Mouse (Mus musculus): ENCODE measurements at regions not wholly inside any gene's neighbourhood (a gene's known extent, or its start where the extent isn't known, plus 50 kb on each side); places are given as distances from the start of the nearest gene placed in this dataset.
"Not testable (repeated sequence)": the region's sequence is repeated elsewhere in the genome, so short reads cannot be mapped to it uniquely, and the experiment has no call there.

- H3K4me3 ChIP-seq (replicated peaks), result no peak overlapping the region
- peak; percentile 92 for ATAC-seq
- 10% methylated on average over 3 of the region's 3 CpGs for WGBS
- H3K4me1 ChIP-seq (replicated peaks), result peaks cover 17% of the 10 kb centered on the region
- H3K27ac ChIP-seq, result peak overlapping the region; percentile 48
- H3K36me3 ChIP-seq, result no peaks in the 10 kb centered on the region
- H3K27me3 ChIP-seq, result no peaks in the 10 kb centered on the region
- no peak overlapping the region for H3K9ac ChIP-seq (replicated peaks)
- no peaks in the 10 kb centered on the region for H3K9me3 ChIP-seq
- no peak overlapping the region for H3K4me2 ChIP-seq (replicated peaks)
Measured at GRCm38 (mm10) chr11:26773122-26773796, 179.5 kb upstream of the Vrk2 start.

GRCm38 (mm10) chr11:26755576-26755975 lies 161.8 kb upstream of the Vrk2 start:
- H3K9ac ChIP-seq (replicated peaks), result no peak overlapping the region
- no peak for ATAC-seq
- WGBS, result 93% methylated on average over 3 of the region's 3 CpGs
- no peaks in the 10 kb centered on the region for H3K27me3 ChIP-seq
- peaks cover 7% of the 10 kb centered on the region for H3K4me1 ChIP-seq (replicated peaks)
- no peak overlapping the region for H3K4me2 ChIP-seq (replicated peaks)
- no peaks in the 10 kb centered on the region for H3K9me3 ChIP-seq
- no peak overlapping the region for H3K27ac ChIP-seq
- H3K36me3 ChIP-seq, result no peaks in the 10 kb centered on the region
- H3K4me3 ChIP-seq (replicated peaks), result no peak overlapping the region

- Histone ChIP-seq H3K4me2 (replicated peaks) (no peak overlapping the region), H3K4me1 (replicated peaks) (peaks cover 7% of the 10 kb centered on the region), H3K36me3 (no peaks in the 10 kb centered on the region), H3K9me3 (no peaks in the 10 kb centered on the region), H3K27me3 (no peaks in the 10 kb centered on the region), H3K9ac (replicated peaks) (no peak overlapping the region), H3K4me3 (replicated peaks) (no peak overlapping the region), H3K27ac (no peak overlapping the region)
- 13% methylated on average over 1 of the region's 1 CpGs for WGBS
- ATAC-seq, result no peak
Measured at GRCm38 (mm10) chr11:26753616-26754015, 159.8 kb upstream of the Vrk2 start.

GRCm38 (mm10) chr11:26742235-26742634 lies 148.4 kb upstream of the Vrk2 start:
- ATAC-seq, result no peak
- 95% methylated on average over 1 of the region's 1 CpGs for WGBS
- Histone ChIP-seq H3K4me2 (replicated peaks) (no peak overlapping the region), H3K4me3 (replicated peaks) (no peak overlapping the region), H3K9me3 (no peaks in the 10 kb centered on the region), H3K27me3 (no peaks in the 10 kb centered on the region), H3K36me3 (no peaks in the 10 kb centered on the region), H3K9ac (replicated peaks) (no peak overlapping the region), H3K27ac (no peak overlapping the region), H3K4me1 (replicated peaks) (no peaks in the 10 kb centered on the region)

GRCm38 (mm10) chr11:26739732-26740131 lies 145.9 kb upstream of the Vrk2 start:
- Histone ChIP-seq H3K36me3 (no peaks in the 10 kb centered on the region), H3K4me1 (replicated peaks) (no peaks in the 10 kb centered on the region), H3K9ac (replicated peaks) (no peak overlapping the region), H3K9me3 (no peaks in the 10 kb centered on the region), H3K4me3 (replicated peaks) (no peak overlapping the region), H3K27me3 (no peaks in the 10 kb centered on the region), H3K4me2 (replicated peaks) (no peak overlapping the region), H3K27ac (no peak overlapping the region)
- no peak for ATAC-seq
- 47% methylated on average over 4 of the region's 4 CpGs for WGBS

GRCm38 (mm10) chr11:26726969-26727368 lies 133.2 kb upstream of the Vrk2 start:
- WGBS, result 85% methylated on average over 1 of the region's 1 CpGs
- no peaks in the 10 kb centered on the region for H3K9me3 ChIP-seq
- H3K27ac ChIP-seq, result no peak overlapping the region
- no peak overlapping the region for H3K9ac ChIP-seq (replicated peaks)
- no peaks in the 10 kb centered on the region for H3K27me3 ChIP-seq
- no peak overlapping the region for H3K4me3 ChIP-seq (replicated peaks)
- no peak for ATAC-seq
- no peaks in the 10 kb centered on the region for H3K36me3 ChIP-seq
- H3K4me2 ChIP-seq (replicated peaks), result no peak overlapping the region
- no peaks in the 10 kb centered on the region for H3K4me1 ChIP-seq (replicated peaks)

- no peak overlapping the region for H3K27ac ChIP-seq
- ATAC-seq, result peak; percentile 78
- WGBS, result 56% methylated on average over 11 of the region's 11 CpGs
Measured at GRCm38 (mm10) chr11:26724963-26725721, 131.3 kb upstream of the Vrk2 start.

GRCm38 (mm10) chr11:26722292-26722691 lies 128.5 kb upstream of the Vrk2 start:
- Histone ChIP-seq H3K36me3 (no peaks in the 10 kb centered on the region), H3K27me3 (no peaks in the 10 kb centered on the region), H3K4me3 (replicated peaks) (no peak overlapping the region), H3K4me1 (replicated peaks) (no peaks in the 10 kb centered on the region), H3K27ac (no peak overlapping the region), H3K9me3 (no peaks in the 10 kb centered on the region), H3K4me2 (replicated peaks) (no peak overlapping the region), H3K9ac (replicated peaks) (no peak overlapping the region)
- 84% methylated on average over 3 of the region's 3 CpGs for WGBS
- no peak for ATAC-seq

More at GRCm38 (mm10) chr11:26724963-26725721, 131.3 kb upstream of the Vrk2 start:
- Histone ChIP-seq H3K4me1 (replicated peaks) (no peaks in the 10 kb centered on the region), H3K36me3 (no peaks in the 10 kb centered on the region), H3K27me3 (no peaks in the 10 kb centered on the region), H3K9me3 (no peaks in the 10 kb centered on the region), H3K9ac (replicated peaks) (no peak overlapping the region), H3K4me3 (replicated peaks) (no peak overlapping the region), H3K4me2 (replicated peaks) (no peak overlapping the region)

GRCm38 (mm10) chr11:26721173-26721572 lies 127.4 kb upstream of the Vrk2 start:
- 96% methylated on average over 3 of the region's 3 CpGs for WGBS

GRCm38 (mm10) chr11:26711237-26711636 lies 117.4 kb upstream of the Vrk2 start:
- not testable (repeated sequence) for H3K27me3 ChIP-seq; H3K4me3 ChIP-seq (replicated peaks); H3K9ac ChIP-seq (replicated peaks); H3K27ac ChIP-seq; ATAC-seq; H3K36me3 ChIP-seq; H3K9me3 ChIP-seq; H3K4me1 ChIP-seq (replicated peaks); H3K4me2 ChIP-seq (replicated peaks)
- WGBS, result 66% methylated on average over 2 of the region's 2 CpGs

More at GRCm38 (mm10) chr11:26721173-26721572, 127.4 kb upstream of the Vrk2 start:
- no peak overlapping the region for H3K4me2 ChIP-seq (replicated peaks)
- no peaks in the 10 kb centered on the region for H3K36me3 ChIP-seq
- H3K9ac ChIP-seq (replicated peaks), result no peak overlapping the region
- no peak overlapping the region for H3K4me3 ChIP-seq (replicated peaks)
- H3K27me3 ChIP-seq, result no peaks in the 10 kb centered on the region
- no peaks in the 10 kb centered on the region for H3K9me3 ChIP-seq
- H3K4me1 ChIP-seq (replicated peaks), result no peaks in the 10 kb centered on the region
- H3K27ac ChIP-seq, result no peak overlapping the region
- ATAC-seq, result no peak

- no peaks in the 10 kb centered on the region for H3K9me3 ChIP-seq
- no peak overlapping the region for H3K9ac ChIP-seq (replicated peaks)
- WGBS, result 71% methylated on average over 2 of the region's 2 CpGs
- H3K4me2 ChIP-seq (replicated peaks), result no peak overlapping the region
- no peak overlapping the region for H3K27ac ChIP-seq
- no peak overlapping the region for H3K4me3 ChIP-seq (replicated peaks)
- ATAC-seq, result no peak
- no peaks in the 10 kb centered on the region for H3K4me1 ChIP-seq (replicated peaks)
- H3K36me3 ChIP-seq, result no peaks in the 10 kb centered on the region
- H3K27me3 ChIP-seq, result no peaks in the 10 kb centered on the region
Measured at GRCm38 (mm10) chr11:26708636-26709035, 114.8 kb upstream of the Vrk2 start.

- Histone ChIP-seq H3K4me2 (replicated peaks) (no peak overlapping the region), H3K36me3 (no peaks in the 10 kb centered on the region), H3K27ac (no peak overlapping the region), H3K4me3 (replicated peaks) (no peak overlapping the region), H3K27me3 (no peaks in the 10 kb centered on the region), H3K9ac (replicated peaks) (no peak overlapping the region), H3K9me3 (no peaks in the 10 kb centered on the region), H3K4me1 (replicated peaks) (no peaks in the 10 kb centered on the region)
- no peak for ATAC-seq
Measured at GRCm38 (mm10) chr11:26683850-26684249, 90.1 kb upstream of the Vrk2 start.
